Mouse (Mus musculus) stomach, embryonic 15.5 days (tissue): ENCODE measurements at regions not wholly inside any gene's neighbourhood (a gene's known extent, or its start where the extent isn't known, plus 50 kb on each side); places are given as distances from the start of the nearest gene placed in this dataset.

Source experiments
- ATAC-seq: fragments of 200-750 bp; cut with Nextera tagmentation; 2 replicates; pipeline ENCODE4 v1.8.0; 2017; ENCODE audit warnings: low read depth, moderate number of reproducible peaks, moderate TSS enrichment; ENCODE audit not compliant: insufficient read depth, low FRiP score
- H3K27ac ChIP-seq: fragments of 300-500 bp; sonication (generic); 2 replicates; pipeline ENCODE4 v1.5.1; 2015; ENCODE audit warnings: mild to moderate bottlenecking, inconsistent platforms
- H3K27me3 ChIP-seq: fragments of 300-500 bp; sonication (generic); replicated peaks from 2 replicates; pipeline ENCODE4 v1.6.1; 2015; ENCODE audit warnings: inconsistent platforms
- H3K36me3 ChIP-seq: fragments of 300-500 bp; sonication (generic); 2 replicates; pipeline ENCODE4 v1.6.1; 2015; ENCODE audit warnings: inconsistent platforms
- H3K4me1 ChIP-seq: fragments of 300-500 bp; sonication (generic); 2 replicates; pipeline ENCODE4 v1.6.1; 2015; ENCODE audit warnings: inconsistent platforms
- H3K4me2 ChIP-seq: fragments of 300-500 bp; sonication (generic); 2 replicates; pipeline ENCODE4 v1.6.1; 2015; ENCODE audit warnings: mild to moderate bottlenecking, inconsistent platforms
- H3K4me3 ChIP-seq: fragments of 300-500 bp; sonication (generic); replicated peaks from 2 replicates; pipeline ENCODE4 v1.5.1; 2015; ENCODE audit warnings: inconsistent platforms
- H3K9ac ChIP-seq: fragments of 300-500 bp; sonication (generic); 2 replicates; pipeline ENCODE4 v1.6.1; 2015; ENCODE audit warnings: inconsistent platforms
- H3K9me3 ChIP-seq: fragments of 300-500 bp; sonication (generic); 2 replicates; pipeline ENCODE4 v1.6.1; 2016; ENCODE audit warnings: inconsistent platforms
- WGBS: fragments of 180-500 bp; shearing (Covaris S2); methylation state at CpG from one replicate; pipeline ENCODE4 v1.1.7; 2015; 5-methylcytosine and 5-hydroxymethylcytosine counted together

DNA sequence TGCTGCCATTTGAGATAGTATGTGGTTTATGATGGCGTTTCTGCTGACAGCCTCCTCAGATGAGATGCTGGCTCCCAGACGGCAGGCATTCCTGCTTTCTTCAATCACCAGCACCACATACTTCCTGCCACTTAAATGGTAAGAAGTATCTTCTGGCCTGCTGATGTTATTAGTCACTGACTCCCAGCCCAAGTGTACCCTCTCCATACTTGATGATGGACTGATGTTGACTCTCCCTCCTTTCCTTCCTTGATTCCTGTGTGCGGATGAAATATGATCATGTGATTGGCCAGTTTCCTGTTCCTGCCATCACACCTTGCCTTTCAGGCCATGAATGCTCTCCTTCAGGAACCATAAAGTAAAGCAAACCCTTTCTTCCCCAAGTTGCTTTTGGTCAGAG lies 50.8 kb upstream of the Rpl10-ps3 start:
- H3K9ac ChIP-seq = no peak overlapping the region
- H3K9me3 ChIP-seq = no peaks in the 10 kb centered on the region
- H3K36me3 ChIP-seq = no peaks in the 10 kb centered on the region
- no peak overlapping the region for H3K27ac ChIP-seq
- H3K4me2 ChIP-seq = no peak overlapping the region
- H3K4me1 ChIP-seq = no peaks in the 10 kb centered on the region
- ATAC-seq = no peak
- 77% methylated on average over 3 of the region's 3 CpGs for WGBS
- H3K4me3 ChIP-seq = no peak overlapping the region
- H3K27me3 ChIP-seq = no peaks in the 10 kb centered on the region

DNA sequence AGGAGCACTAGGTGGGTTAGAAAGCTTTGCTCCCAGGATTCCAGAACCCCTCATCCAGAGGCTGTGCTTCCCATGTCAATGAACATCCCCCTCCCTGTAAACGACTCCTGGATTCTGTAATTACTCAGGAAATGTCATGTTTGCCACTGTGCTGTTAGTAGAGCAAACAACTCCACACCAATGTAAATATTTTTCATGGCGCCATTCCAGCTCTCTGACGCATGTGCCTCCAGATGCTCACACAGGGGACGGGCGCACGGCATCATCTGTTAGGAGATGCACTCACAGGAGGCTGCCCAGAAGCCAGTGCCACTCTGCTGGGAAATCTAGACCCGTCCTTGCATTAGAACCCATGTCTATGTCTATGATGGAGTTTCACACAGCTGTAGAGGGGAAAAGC lies 51.3 kb upstream of the Rpl10-ps3 start:
- H3K9me3 ChIP-seq = no peaks in the 10 kb centered on the region

DNA sequence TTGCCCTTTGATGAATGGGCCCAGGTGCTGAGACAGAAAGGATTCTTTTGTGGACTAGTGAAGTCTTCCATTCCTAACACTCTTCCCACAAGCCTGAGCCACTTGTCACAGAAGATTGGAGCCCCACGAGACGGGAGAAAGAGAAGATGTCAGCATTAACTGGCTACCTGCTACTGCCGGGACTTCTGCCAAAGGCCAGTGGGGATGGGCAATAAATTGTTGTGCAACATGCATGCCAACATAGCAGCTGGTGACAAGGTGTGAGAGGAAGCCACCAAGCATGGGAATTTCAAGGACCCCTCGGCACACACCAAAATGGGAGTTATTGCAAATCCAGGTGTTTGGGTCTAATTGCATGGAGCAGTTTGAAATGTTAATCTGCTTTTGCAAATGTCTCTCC lies 63.6 kb upstream of the Rpl10-ps3 start:
- no peak overlapping the region for H3K9ac ChIP-seq

More for the DNA sequence above, 51.3 kb upstream of the Rpl10-ps3 start:
- no peak overlapping the region for H3K9ac ChIP-seq
- no peak overlapping the region for H3K4me3 ChIP-seq
- H3K4me2 ChIP-seq = no peak overlapping the region
- ATAC-seq = peak; percentile 22; the same call in 1 of the 2 replicates
- H3K27me3 ChIP-seq = no peaks in the 10 kb centered on the region
- 34% methylated on average over 7 of the region's 7 CpGs for WGBS
- no peak overlapping the region for H3K27ac ChIP-seq
- no peaks in the 10 kb centered on the region for H3K36me3 ChIP-seq
- no peaks in the 10 kb centered on the region for H3K4me1 ChIP-seq

DNA sequence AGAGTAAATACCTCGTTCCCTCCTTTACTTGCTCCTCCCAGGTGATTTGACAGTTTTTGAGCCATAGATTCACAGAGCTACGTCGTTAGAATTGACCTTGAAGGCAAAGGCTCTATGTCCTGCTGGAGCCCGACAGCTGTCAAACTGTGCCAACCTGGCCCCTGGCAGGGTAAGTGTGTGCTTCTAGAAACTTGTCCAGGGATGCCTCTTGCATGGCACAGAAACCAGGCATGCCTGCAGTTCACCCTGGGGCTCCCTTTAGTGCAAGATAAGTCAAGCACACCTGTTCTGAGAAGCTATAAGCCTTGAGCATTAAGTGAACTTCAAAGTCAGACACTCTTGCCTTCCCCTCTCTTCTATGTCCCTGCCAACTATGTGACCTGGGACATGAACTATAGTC lies 64.1 kb upstream of the Rpl10-ps3 start:
- Histone ChIP-seq H3K4me3 (no peak overlapping the region), H3K27ac (no peak overlapping the region), H3K27me3 (no peaks in the 10 kb centered on the region), H3K9ac (no peak overlapping the region), H3K36me3 (no peaks in the 10 kb centered on the region), H3K9me3 (no peaks in the 10 kb centered on the region), H3K4me1 (no peaks in the 10 kb centered on the region), H3K4me2 (no peak overlapping the region)
- 62% methylated on average over 4 of the region's 4 CpGs for WGBS
- ATAC-seq = no peak

More for the DNA sequence above, 63.6 kb upstream of the Rpl10-ps3 start:
- no peak for ATAC-seq
- no peak overlapping the region for H3K4me2 ChIP-seq
- H3K27ac ChIP-seq = no peak overlapping the region
- no peaks in the 10 kb centered on the region for H3K36me3 ChIP-seq
- H3K9me3 ChIP-seq = no peaks in the 10 kb centered on the region
- WGBS = 71% methylated on average over 4 of the region's 4 CpGs
- H3K4me3 ChIP-seq = no peak overlapping the region
- no peaks in the 10 kb centered on the region for H3K27me3 ChIP-seq
- no peaks in the 10 kb centered on the region for H3K4me1 ChIP-seq

DNA sequence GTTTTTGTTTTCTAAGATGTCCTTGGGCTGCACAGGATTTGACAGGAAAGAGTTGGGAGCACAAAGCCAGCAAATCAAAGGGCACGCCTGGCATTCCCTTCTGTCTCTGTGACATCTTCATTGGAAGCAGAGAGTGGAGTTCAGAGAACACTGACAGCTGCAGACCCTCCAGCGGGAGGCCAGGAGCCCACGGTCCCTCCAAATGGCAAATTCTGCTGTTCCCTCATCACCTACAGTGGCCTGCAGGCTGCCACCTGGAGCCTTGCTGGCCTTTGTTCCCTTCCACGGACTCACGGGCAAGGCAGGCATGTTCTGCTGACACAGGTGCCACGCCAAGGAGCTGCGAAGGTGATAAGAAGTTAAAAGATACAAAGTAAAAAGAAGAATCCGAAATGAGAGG lies 68.2 kb upstream of the Rpl10-ps3 start:
- Histone ChIP-seq H3K4me1 (no peaks in the 10 kb centered on the region), H3K4me3 (no peak overlapping the region), H3K27ac (no peak overlapping the region), H3K9me3 (no peaks in the 10 kb centered on the region), H3K27me3 (no peaks in the 10 kb centered on the region), H3K36me3 (no peaks in the 10 kb centered on the region), H3K9ac (no peak overlapping the region), H3K4me2 (no peak overlapping the region)
- ATAC-seq = no peak
- WGBS = 78% methylated on average over 8 of the region's 8 CpGs

DNA sequence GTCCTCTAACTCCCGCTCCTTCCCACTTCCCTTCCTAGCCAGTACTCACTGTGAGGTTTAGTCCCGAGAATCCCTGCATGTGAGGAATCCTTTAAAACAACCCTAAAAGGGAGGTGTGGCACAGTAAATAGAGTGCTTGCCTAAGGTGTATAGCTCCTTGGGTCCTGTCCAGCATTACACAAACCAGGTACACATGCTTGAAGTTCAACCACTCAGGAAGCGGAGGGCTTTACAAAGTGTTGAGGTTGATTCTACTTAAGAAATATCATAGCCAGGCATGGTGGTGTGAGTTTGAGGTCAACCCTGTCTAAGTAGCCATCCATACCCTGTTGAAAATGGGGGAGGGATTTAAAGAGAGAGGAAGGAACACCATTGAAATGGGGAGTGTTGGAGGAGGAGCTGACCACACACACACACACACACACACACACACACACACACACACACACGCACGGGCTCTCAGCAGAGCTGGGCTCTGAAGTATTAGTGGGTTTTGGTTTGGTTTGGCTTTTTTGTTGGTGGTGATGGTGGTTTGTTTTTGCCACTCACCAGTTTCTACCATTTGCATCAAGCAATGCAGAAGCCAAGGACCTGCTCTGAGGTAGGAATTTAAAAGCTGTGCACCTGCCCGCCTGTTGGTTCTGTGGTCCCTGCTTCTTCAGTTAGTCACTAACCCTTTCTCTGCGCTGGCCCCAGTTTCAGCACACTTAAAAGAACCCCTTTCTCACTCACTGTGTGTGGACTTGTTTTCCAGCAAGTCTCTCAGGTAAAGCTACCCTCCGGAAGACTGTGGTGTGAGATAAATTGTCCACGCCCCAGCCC lies 69.0 kb upstream of the Rpl10-ps3 start:
- no peak overlapping the region for H3K4me3 ChIP-seq
- no peak overlapping the region for H3K27ac ChIP-seq
- no peaks in the 10 kb centered on the region for H3K36me3 ChIP-seq
- ATAC-seq = no peak
- WGBS = 83% methylated on average over 9 of the region's 9 CpGs
- H3K9ac ChIP-seq = no peak overlapping the region
- no peaks in the 10 kb centered on the region for H3K4me1 ChIP-seq
- no peaks in the 10 kb centered on the region for H3K27me3 ChIP-seq
- H3K9me3 ChIP-seq = no peaks in the 10 kb centered on the region
- no peak overlapping the region for H3K4me2 ChIP-seq

DNA sequence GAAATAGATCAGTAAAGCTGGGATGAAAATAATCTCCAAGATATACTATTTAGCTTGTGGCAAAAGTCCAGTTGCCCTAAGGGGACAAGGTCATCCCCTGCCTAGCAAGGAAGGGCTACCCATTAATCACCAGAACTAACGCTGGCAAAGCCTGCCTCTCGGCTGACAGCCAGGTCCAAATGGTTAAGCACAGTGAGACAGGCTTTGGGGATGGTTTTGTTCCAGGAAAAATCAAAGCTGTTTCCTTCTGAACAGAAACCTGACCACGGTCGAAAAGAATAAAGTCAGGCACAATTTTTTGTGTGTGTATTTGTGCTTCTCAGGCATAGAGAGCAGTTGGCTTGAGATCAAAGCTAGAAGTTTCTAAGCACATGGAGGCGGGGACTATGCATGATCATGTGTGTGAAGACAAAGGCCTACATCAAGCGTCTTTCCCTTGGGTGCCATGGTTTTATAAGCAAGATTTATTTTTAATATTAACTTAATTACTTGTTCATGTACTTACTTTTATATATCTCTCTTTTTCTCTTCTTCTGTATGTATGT lies 70.1 kb upstream of the Rpl10-ps3 start:
- WGBS = 39% methylated on average over 6 of the region's 6 CpGs
- H3K9me3 ChIP-seq = no peaks in the 10 kb centered on the region
- H3K4me1 ChIP-seq = no peaks in the 10 kb centered on the region
- H3K27me3 ChIP-seq = no peaks in the 10 kb centered on the region
- no peaks in the 10 kb centered on the region for H3K36me3 ChIP-seq
- H3K4me3 ChIP-seq = no peak overlapping the region
- no peak for ATAC-seq
- no peak overlapping the region for H3K9ac ChIP-seq
- no peak overlapping the region for H3K27ac ChIP-seq
- no peak overlapping the region for H3K4me2 ChIP-seq

DNA sequence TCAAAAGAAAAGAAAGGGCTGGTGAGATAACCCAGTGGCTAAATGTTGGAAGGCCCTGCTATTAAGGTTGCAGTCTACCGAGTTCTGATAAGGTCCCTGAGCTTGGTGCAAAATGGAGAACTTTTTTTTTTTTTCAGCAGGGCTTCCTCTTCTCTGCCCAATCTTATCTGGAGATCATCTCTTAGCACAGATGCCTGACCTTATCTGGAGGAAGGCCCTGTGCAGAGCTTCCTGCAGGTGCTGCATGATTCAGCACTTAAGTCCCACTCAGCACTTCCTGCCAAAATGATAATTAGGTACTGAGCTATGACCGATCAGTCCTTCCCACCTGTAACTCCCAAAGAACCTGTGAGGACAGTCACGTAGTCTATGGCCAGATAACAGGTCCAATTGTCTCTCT lies 71.9 kb upstream of the Rpl10-ps3 start:
- no peak overlapping the region; the same call in 1 of the 2 replicates for H3K9ac ChIP-seq
- H3K36me3 ChIP-seq = no peaks in the 10 kb centered on the region
- ATAC-seq = no peak
- no peak overlapping the region for H3K4me3 ChIP-seq
- 69% methylated on average over 3 of the region's 3 CpGs for WGBS
- no peaks in the 10 kb centered on the region for H3K27me3 ChIP-seq
- H3K4me2 ChIP-seq = no peak overlapping the region
- no peaks in the 10 kb centered on the region for H3K9me3 ChIP-seq
- H3K4me1 ChIP-seq = no peaks in the 10 kb centered on the region
- H3K27ac ChIP-seq = no peak overlapping the region

DNA sequence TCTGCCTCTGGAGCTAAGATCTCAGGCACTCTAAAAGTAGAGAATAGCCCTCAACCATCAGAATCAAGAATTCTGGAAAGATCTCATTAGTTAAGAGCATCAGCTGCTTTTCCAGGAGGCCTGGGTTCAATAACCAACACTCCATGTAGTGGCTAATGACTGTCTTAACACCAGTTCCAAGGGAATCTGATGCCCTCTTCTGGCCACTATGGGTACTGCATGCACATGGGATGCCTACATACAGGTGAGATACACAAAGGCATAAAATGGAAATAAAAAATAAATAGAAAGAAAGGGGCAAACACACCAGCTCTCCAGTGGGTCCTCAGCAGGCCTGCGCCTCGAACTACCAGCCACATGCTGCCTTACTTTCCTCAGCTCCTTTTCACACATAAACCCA lies 73.3 kb upstream of the Plet1 start:
- H3K27ac ChIP-seq = no peak overlapping the region
- H3K27me3 ChIP-seq = no peaks in the 10 kb centered on the region
- no peaks in the 10 kb centered on the region for H3K36me3 ChIP-seq
- no peak overlapping the region for H3K4me3 ChIP-seq
- no peak for ATAC-seq
- WGBS = 93% methylated on average over 2 of the region's 2 CpGs
- no peak overlapping the region for H3K9ac ChIP-seq
- H3K9me3 ChIP-seq = no peaks in the 10 kb centered on the region
- H3K4me2 ChIP-seq = no peak overlapping the region
- no peaks in the 10 kb centered on the region for H3K4me1 ChIP-seq

DNA sequence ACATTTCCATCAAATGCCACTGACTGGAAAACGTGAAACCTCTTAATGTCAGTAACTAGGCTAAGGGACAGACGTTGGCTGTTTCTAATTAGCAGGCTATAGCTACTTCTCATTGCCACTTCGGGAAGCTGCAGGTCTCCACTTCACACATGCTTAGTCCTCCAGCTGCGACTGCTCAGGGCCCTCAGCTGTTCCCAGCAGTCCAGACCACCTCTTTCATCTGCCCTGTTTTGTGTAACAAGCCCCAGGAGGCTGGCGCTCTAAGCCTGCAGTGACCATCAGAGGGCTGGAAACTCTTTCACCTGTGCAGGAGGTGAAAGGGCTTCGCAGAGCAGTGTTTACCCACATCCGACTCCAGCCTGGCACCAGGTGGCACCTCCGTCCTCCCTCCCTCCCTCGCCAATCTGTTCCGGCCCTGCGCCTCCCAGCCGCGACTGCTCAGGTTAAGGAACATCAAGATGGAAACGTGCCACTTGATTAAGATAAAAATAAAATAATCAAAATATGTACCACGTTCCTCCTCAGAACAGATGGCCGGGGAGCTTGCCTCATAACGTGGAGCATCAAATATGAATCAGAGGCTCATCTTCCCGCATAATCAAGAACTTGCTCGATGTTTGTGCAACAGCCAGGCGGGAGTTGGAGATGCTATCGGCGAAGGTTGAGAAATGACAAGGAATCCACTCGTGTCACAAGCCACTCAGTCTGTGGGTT lies 72.6 kb upstream of the Plet1 start:
- Histone ChIP-seq H3K9me3 (no peaks in the 10 kb centered on the region), H3K36me3 (no peaks in the 10 kb centered on the region), H3K9ac (no peak overlapping the region), H3K27me3 (no peaks in the 10 kb centered on the region), H3K4me1 (no peaks in the 10 kb centered on the region), H3K27ac (no peak overlapping the region), H3K4me3 (no peak overlapping the region), H3K4me2 (no peak overlapping the region)
- WGBS = 83% methylated on average over 23 of the region's 23 CpGs
- no peak for ATAC-seq

DNA sequence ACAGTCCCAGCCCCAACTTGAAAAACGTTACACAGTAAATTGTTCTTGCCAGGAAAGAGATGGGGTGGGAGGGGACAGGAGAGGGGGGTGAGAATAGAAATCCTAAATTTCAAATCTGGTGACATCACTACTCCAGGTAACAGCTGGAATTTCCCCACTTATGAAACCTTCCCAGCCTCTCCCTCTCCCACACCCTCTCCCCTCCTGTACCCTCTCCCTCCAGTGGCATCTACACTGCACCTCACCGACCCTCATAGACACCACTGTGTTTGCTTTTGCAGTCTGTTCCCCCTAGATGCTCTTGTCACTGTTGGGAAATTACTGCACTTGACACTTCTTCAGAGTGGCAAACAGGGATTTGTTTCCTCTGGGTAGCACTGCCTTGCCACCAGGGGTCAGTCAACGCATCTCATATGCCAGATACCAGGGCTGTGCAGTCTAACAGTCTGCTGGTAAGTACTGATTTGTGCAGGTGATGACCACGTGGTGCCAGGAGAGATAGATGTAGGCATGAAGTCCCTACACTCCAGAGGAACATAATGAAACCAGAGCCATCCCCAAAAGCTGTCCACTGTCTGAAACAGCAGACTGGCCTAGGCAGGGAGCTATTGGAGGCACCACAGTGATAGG lies 68.3 kb upstream of the Plet1 start:
- H3K9me3 ChIP-seq = no peaks in the 10 kb centered on the region
- WGBS = 28% methylated on average over 4 of the region's 4 CpGs
- no peaks in the 10 kb centered on the region for H3K36me3 ChIP-seq
- H3K27ac ChIP-seq = no peak overlapping the region
- no peak for ATAC-seq
- H3K27me3 ChIP-seq = no peaks in the 10 kb centered on the region
- H3K4me2 ChIP-seq = no peak overlapping the region
- H3K9ac ChIP-seq = no peak overlapping the region
- no peaks in the 10 kb centered on the region for H3K4me1 ChIP-seq
- no peak overlapping the region for H3K4me3 ChIP-seq

DNA sequence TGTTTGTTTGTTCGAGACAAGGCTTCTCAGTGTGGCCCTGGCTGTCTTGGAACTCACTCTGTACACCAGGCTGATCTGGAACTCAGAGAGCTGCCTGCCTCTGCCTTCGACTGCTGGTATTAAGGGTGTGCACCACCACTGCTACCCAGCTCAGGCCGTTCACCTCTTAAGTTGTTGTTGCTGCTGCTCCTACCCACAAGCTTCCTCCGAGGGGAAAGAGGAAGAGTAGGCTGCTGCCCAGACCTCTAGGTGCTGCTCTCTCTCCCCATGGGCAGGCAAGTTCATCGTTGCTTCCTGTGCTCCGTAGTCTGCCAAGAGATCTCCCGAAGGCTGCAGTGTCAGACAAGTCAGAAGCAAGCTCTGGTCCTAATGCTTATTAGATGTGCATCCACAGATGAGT lies 64.2 kb upstream of the Plet1 start:
- no peaks in the 10 kb centered on the region for H3K9me3 ChIP-seq
- WGBS = 80% methylated on average over 7 of the region's 7 CpGs
- no peaks in the 10 kb centered on the region for H3K4me1 ChIP-seq
- ATAC-seq = no peak
- no peak overlapping the region for H3K9ac ChIP-seq
- no peak overlapping the region for H3K4me3 ChIP-seq
- H3K27me3 ChIP-seq = no peaks in the 10 kb centered on the region
- H3K36me3 ChIP-seq = no peaks in the 10 kb centered on the region
- H3K27ac ChIP-seq = no peak overlapping the region
- H3K4me2 ChIP-seq = no peak overlapping the region
